Mouse (Mus musculus): ENCODE results near the gene Zfhx3. TPM values are rescaled to one million over a fixed set of nuclear protein-coding genes. Genes with fewer than 3 reads are reported as not detected.
A peak's percentile ranks its signal among the peaks of the same experiment; 100 is the strongest.

Zfhx3 gene
- polyA plus RNA-seq, 1 experiment from 2014 or later, result 2.4 TPM

GRCm38 (mm10) chr8:108609114-108609513 is 666.7 kb downstream of the Zfhx3 start:
- 55% methylated on average over 5 of the region's 5 CpGs for WGBS
- H3K36me3 ChIP-seq (ENCODE audit: control insufficient read depth, insufficient read depth), result no peaks in the 10 kb centered on the region
- TF ChIP-seq CTCF (IDR thresholded peaks at IDR 0.05; ENCODE audit: low read depth), result no peak
- H3K4me3 ChIP-seq (ENCODE audit: low read depth, low read length), result no peak overlapping the region
- no peak overlapping the region for H3K9ac ChIP-seq (ENCODE audit: low read depth, low read length)
- ATAC-seq, result no peak
- no peaks in the 10 kb centered on the region for H3K9me3 ChIP-seq (ENCODE audit: control insufficient read depth)
- H3K27ac ChIP-seq (ENCODE audit: low read depth, low read length), result no peak overlapping the region
- H3K27me3 ChIP-seq (replicated peaks; ENCODE audit: control insufficient read depth, insufficient read depth, low read length), result no peaks in the 10 kb centered on the region
- no peak overlapping the region for H3K4me2 ChIP-seq (replicated peaks; ENCODE audit: low read depth)
- H3K4me1 ChIP-seq (replicated peaks; ENCODE audit: control insufficient read depth, insufficient read depth, low read length), result no peaks in the 10 kb centered on the region

DNA sequence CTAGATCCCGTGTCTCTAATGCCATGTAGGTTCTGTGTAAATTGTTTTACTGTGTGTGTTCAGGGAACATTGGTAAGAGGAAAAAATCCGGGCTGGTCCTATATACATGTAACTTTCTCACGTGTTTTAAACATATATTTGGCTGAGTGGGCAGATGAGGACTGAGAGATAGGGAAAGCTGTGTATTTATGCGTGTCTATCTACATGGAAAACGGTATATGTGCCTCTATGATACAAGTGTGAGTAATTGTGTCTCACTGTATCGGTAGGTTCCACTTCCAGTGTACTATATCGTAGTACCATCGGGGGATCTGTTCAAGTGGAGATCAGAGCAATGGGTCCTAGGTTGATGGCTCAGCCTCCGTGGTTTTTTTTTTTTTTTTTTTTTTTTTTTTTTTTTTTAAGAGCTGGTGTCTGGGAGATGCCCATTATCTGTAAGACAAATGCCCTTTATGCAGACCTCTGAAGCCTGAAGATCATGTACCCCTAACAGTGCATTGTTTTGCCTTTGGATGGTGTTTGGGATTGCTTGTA is 668.8 kb downstream of the Zfhx3 start:
- no peak overlapping the region for H3K4me2 ChIP-seq (replicated peaks; ENCODE audit: low read depth)
- ATAC-seq, result no peak
- WGBS, result 86% methylated on average over 9 of the region's 9 CpGs
- no peak overlapping the region for H3K27ac ChIP-seq (ENCODE audit: low read depth, low read length)
- no peak for TF ChIP-seq CTCF (IDR thresholded peaks at IDR 0.05; ENCODE audit: low read depth)
- no peaks in the 10 kb centered on the region for H3K4me1 ChIP-seq (replicated peaks; ENCODE audit: control insufficient read depth, insufficient read depth, low read length)
- no peak overlapping the region for H3K4me3 ChIP-seq (ENCODE audit: low read depth, low read length)
- no peaks in the 10 kb centered on the region for H3K9me3 ChIP-seq (ENCODE audit: control insufficient read depth)
- H3K9ac ChIP-seq (ENCODE audit: low read depth, low read length), result no peak overlapping the region
- no peaks in the 10 kb centered on the region for H3K36me3 ChIP-seq (ENCODE audit: control insufficient read depth, insufficient read depth)
- H3K27me3 ChIP-seq (replicated peaks; ENCODE audit: control insufficient read depth, insufficient read depth, low read length), result no peaks in the 10 kb centered on the region

DNA sequence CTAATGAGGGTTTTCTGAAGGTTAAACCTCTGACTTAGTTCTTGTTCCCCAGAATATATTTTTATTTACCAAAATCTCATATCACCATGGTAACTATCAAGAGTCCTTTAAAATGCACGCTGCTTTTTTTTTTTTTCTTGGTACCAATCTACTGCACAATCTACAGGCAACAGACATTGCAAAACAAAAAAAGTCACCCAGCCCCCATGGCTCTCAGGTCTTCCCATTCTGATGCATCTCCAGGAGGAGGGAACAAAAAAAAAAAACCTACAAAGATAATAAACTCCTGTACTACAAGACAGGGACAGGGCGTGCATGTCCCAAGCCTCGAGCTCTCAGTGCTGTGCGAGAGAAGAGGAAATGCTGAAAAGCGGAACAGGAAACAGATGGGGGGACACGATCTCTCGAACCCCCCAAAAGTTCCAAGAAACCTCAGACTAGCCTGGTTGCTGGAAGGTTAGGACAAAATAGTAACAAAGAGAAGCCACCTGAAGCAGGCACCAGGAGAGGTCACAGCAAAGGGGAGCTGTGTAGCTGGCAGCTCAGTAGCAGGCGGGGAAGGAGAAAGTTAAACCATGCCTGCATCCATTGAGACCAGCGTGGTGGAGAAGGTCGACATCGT is 669.5 kb downstream of the Zfhx3 start:
- Histone ChIP-seq H3K27ac (ENCODE audit: low read depth, low read length) (no peak overlapping the region), H3K9me3 (ENCODE audit: control insufficient read depth) (no peaks in the 10 kb centered on the region), H3K36me3 (ENCODE audit: control insufficient read depth, insufficient read depth) (no peaks in the 10 kb centered on the region), H3K4me2 (replicated peaks; ENCODE audit: low read depth) (0 out of 2 replicates have a peak overlapping the region, but pooled peaks have one; percentile 3), H3K9ac (ENCODE audit: low read depth, low read length) (no peak overlapping the region), H3K4me3 (ENCODE audit: low read depth, low read length) (no peak overlapping the region), H3K27me3 (replicated peaks; ENCODE audit: control insufficient read depth, insufficient read depth, low read length) (no peaks in the 10 kb centered on the region), H3K4me1 (replicated peaks; ENCODE audit: control insufficient read depth, insufficient read depth, low read length) (no peaks in the 10 kb centered on the region)
- no peak for TF ChIP-seq CTCF (IDR thresholded peaks at IDR 0.05; ENCODE audit: low read depth)
- WGBS, result 61% methylated on average over 11 of the region's 11 CpGs
- no peak for ATAC-seq

DNA sequence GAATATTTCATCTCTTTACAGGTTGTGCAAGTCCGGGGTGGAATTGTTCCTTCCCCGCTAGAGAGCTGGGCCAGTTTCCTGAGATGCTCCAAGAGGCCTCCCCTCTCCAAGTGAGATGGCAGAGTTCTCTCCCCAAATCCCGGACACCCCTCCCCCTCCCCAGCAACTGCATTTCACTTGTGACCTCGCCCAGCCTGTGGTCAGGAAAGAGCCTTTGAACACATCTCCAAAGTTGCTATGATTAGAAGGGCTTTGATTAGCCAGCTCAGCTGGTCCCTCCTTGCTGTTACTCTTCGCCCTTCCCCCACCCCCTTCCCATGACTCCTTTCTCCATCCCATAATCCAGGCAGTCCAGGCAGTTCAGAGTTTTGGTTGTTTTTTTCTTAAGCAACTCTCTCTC is 670.4 kb downstream of the Zfhx3 start:
- H3K4me1 ChIP-seq (replicated peaks; ENCODE audit: control insufficient read depth, insufficient read depth, low read length), result no peaks in the 10 kb centered on the region
- H3K9ac ChIP-seq (ENCODE audit: low read depth, low read length), result no peak overlapping the region
- H3K4me3 ChIP-seq (ENCODE audit: low read depth, low read length), result no peak overlapping the region
- no peak for TF ChIP-seq CTCF (IDR thresholded peaks at IDR 0.05; ENCODE audit: low read depth)
- WGBS, result 47% methylated on average over 5 of the region's 5 CpGs
- no peak overlapping the region for H3K27ac ChIP-seq (ENCODE audit: low read depth, low read length)
- no peaks in the 10 kb centered on the region for H3K27me3 ChIP-seq (replicated peaks; ENCODE audit: control insufficient read depth, insufficient read depth, low read length)
- H3K9me3 ChIP-seq (ENCODE audit: control insufficient read depth), result no peaks in the 10 kb centered on the region
- ATAC-seq, result no peak
- H3K36me3 ChIP-seq (ENCODE audit: control insufficient read depth, insufficient read depth), result no peaks in the 10 kb centered on the region
- 0 out of 2 replicates have a peak overlapping the region, but pooled peaks have one; percentile 3 for H3K4me2 ChIP-seq (replicated peaks; ENCODE audit: low read depth)

DNA sequence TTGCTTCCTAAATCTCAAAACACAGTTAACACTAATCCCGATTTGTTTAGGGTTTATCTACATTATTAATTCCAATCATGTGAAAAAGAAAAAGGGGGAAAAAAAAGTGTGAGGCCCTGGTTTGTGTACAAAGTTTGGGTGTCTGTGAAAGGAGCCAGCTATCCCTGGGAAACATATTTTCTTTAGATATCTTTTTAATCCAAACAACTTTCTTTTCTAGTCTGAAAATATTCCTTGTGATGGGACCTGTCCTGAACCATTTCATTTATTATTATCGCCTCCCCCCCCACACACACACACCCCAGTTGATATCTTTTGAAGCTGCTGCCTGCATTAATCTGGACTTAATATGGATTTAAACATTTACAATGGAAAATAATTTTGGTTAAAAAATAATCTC is 670.8 kb downstream of the Zfhx3 start:
- Histone ChIP-seq H3K4me1 (replicated peaks; ENCODE audit: control insufficient read depth, insufficient read depth, low read length) (no peaks in the 10 kb centered on the region), H3K27ac (ENCODE audit: low read depth, low read length) (no peak overlapping the region), H3K4me2 (replicated peaks; ENCODE audit: low read depth) (no peak overlapping the region), H3K27me3 (replicated peaks; ENCODE audit: control insufficient read depth, insufficient read depth, low read length) (no peaks in the 10 kb centered on the region), H3K9me3 (ENCODE audit: control insufficient read depth) (no peaks in the 10 kb centered on the region), H3K4me3 (ENCODE audit: low read depth, low read length) (no peak overlapping the region), H3K36me3 (ENCODE audit: control insufficient read depth, insufficient read depth) (no peaks in the 10 kb centered on the region), H3K9ac (ENCODE audit: low read depth, low read length) (no peak overlapping the region)
- no peak for ATAC-seq
- no peak for TF ChIP-seq CTCF (IDR thresholded peaks at IDR 0.05; ENCODE audit: low read depth)
- 72% methylated on average over 2 of the region's 2 CpGs for WGBS

GRCm38 (mm10) chr8:108621296-108621695 is 678.9 kb downstream of the Zfhx3 start:
- Histone ChIP-seq H3K4me1 (replicated peaks; ENCODE audit: control insufficient read depth, insufficient read depth, low read length) (no peaks in the 10 kb centered on the region), H3K9ac (ENCODE audit: low read depth, low read length) (no peak overlapping the region), H3K36me3 (ENCODE audit: control insufficient read depth, insufficient read depth) (no peaks in the 10 kb centered on the region), H3K27ac (ENCODE audit: low read depth, low read length) (no peak overlapping the region), H3K9me3 (ENCODE audit: control insufficient read depth) (no peaks in the 10 kb centered on the region), H3K27me3 (replicated peaks; ENCODE audit: control insufficient read depth, insufficient read depth, low read length) (no peaks in the 10 kb centered on the region), H3K4me2 (replicated peaks; ENCODE audit: low read depth) (no peak overlapping the region), H3K4me3 (ENCODE audit: low read depth, low read length) (no peak overlapping the region)
- ATAC-seq, result no peak
- 52% methylated on average over 7 of the region's 7 CpGs for WGBS
- TF ChIP-seq CTCF (IDR thresholded peaks at IDR 0.05; ENCODE audit: low read depth), result no peak

Data from intestine, postnatal 0 days (tissue).